Mouse (Mus musculus) embryonic facial prominence, embryonic 10.5 days (tissue): Measurements from ENCODE around the gene Ofcc1. TPM values are rescaled to one million over a fixed set of nuclear protein-coding genes. Genes with fewer than 3 reads are reported as not detected.

Experiments used
- DNase-seq: peaks from one replicate; pipeline ENCODE4 v3.0.0-alpha.2; 2017; ENCODE audit warnings: low spot score
- H3K27ac ChIP-seq: fragments of 300-500 bp; sonication (generic); replicated peaks from 2 replicates; pipeline ENCODE4 v1.5.1; 2016; ENCODE audit warnings: mild to moderate bottlenecking
- H3K27me3 ChIP-seq: fragments of 300-500 bp; sonication (generic); replicated peaks from 2 replicates; pipeline ENCODE4 v1.6.1; 2016; ENCODE audit warnings: low read depth, mild to moderate bottlenecking; ENCODE audit not compliant: poor library complexity, severe bottlenecking
- H3K36me3 ChIP-seq: fragments of 300-500 bp; sonication (generic); replicated peaks from 2 replicates; pipeline ENCODE4 v1.6.1; 2016; ENCODE audit warnings: mild to moderate bottlenecking, moderate library complexity
- H3K4me1 ChIP-seq: fragments of 300-500 bp; sonication (generic); 2 replicates; pipeline ENCODE4 v1.6.1; 2016
- H3K4me3 ChIP-seq: fragments of 300-500 bp; sonication (generic); 2 replicates; pipeline ENCODE4 v1.5.1; 2016; ENCODE audit warnings: mild to moderate bottlenecking, moderate library complexity
- H3K9me3 ChIP-seq: fragments of 300-500 bp; sonication (generic); 2 replicates; pipeline ENCODE4 v1.6.1; 2016; ENCODE audit warnings: mild to moderate bottlenecking
- WGBS: fragments of 180-500 bp; shearing (Covaris S2); methylation state at CpG from one replicate; pipeline ENCODE4 v1.1.7; 2016; 5-methylcytosine and 5-hydroxymethylcytosine counted together
- polyA plus RNA-seq: library from polyadenylated mRNA; unstranded; fragments of >200 nt; fragmentation: Nextera tagmentation; extraction: Ambion mirVana; gene quantifications from 2 replicates; pipeline ENCODE4 v1.2.1, GENCODE M21; 2016

The Ofcc1 gene
- polyA plus RNA-seq, 1 experiment from 2014 or later: not detected

GRCm38 (mm10) chr13:40292891-40293290, 68.4 kb downstream of the Ofcc1 start:
- Histone ChIP-seq H3K36me3 (no peaks in the 10 kb centered on the region), H3K9me3 (no peaks in the 10 kb centered on the region), H3K4me3 (no peak overlapping the region), H3K27me3 (no peaks in the 10 kb centered on the region), H3K27ac (no peak overlapping the region), H3K4me1 (peaks cover 1% of the 10 kb centered on the region; the same call in 1 of the 2 replicates)
- WGBS: 87% methylated on average over 2 of the region's 2 CpGs
- DNase-seq: no peak

DNA sequence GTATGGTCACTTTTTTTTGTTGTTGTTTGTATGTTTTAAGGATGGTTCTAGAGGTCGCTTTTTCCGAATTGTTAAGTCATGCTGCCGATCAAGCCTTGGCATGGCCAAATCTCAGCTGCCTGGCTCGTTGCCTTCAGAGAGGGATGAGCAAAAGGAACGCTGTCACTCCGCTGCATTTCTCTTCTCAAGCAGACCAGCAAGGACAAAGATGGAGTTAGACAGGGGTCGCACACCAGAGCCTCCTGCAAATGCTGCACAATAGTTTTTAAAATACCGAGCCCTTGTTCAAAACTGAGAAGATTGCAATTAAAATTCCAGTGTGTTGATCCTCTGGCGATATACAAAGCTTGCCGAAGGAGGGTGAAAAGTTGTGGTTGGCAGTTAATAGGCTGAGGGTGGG, 70.4 kb downstream of the Ofcc1 start:
- 74% methylated on average over 10 of the region's 10 CpGs for WGBS
- Histone ChIP-seq H3K4me1 (peaks cover 22% of the 10 kb centered on the region), H3K27ac (no peak overlapping the region), H3K9me3 (no peaks in the 10 kb centered on the region), H3K27me3 (no peaks in the 10 kb centered on the region), H3K36me3 (no peaks in the 10 kb centered on the region), H3K4me3 (no peak overlapping the region)
- no peak for DNase-seq

GRCm38 (mm10) chr13:40288650-40289049, 72.6 kb downstream of the Ofcc1 start:
- Histone ChIP-seq H3K9me3 (no peaks in the 10 kb centered on the region), H3K27me3 (peaks cover 5% of the 10 kb centered on the region; the same call in 1 of the 2 replicates), H3K27ac (no peak overlapping the region), H3K4me3 (no peak overlapping the region), H3K4me1 (peaks cover 33% of the 10 kb centered on the region), H3K36me3 (no peaks in the 10 kb centered on the region)
- DNase-seq: no peak
- 74% methylated on average over 4 of the region's 4 CpGs for WGBS

- 0 out of 2 replicates have a peak overlapping the region, but pooled peaks have one; percentile 0 for H3K27ac ChIP-seq
- H3K4me3 ChIP-seq: peak overlapping the region; percentile 39
- H3K36me3 ChIP-seq: no peaks in the 10 kb centered on the region
- 24% methylated on average over 21 of the region's 21 CpGs for WGBS
- peaks cover 33% of the 10 kb centered on the region for H3K4me1 ChIP-seq
- peaks cover 5% of the 10 kb centered on the region; the same call in 1 of the 2 replicates for H3K27me3 ChIP-seq
- H3K9me3 ChIP-seq: no peaks in the 10 kb centered on the region
- peak; percentile 72 for DNase-seq
These were observed 73.8 kb downstream of the Ofcc1 start for GRCm38 (mm10) chr13:40287266-40288002.

- H3K4me3 ChIP-seq: no peak overlapping the region
- no peak overlapping the region for H3K27ac ChIP-seq
- peaks cover 33% of the 10 kb centered on the region for H3K4me1 ChIP-seq
- H3K9me3 ChIP-seq: no peaks in the 10 kb centered on the region
- DNase-seq: no peak
- 69% methylated on average over 15 of the region's 15 CpGs for whole genome bisulfite sequencing
- H3K36me3 ChIP-seq: no peaks in the 10 kb centered on the region
- peaks cover 5% of the 10 kb centered on the region; the same call in 1 of the 2 replicates for H3K27me3 ChIP-seq
These were observed 75.9 kb downstream of the Ofcc1 start for GRCm38 (mm10) chr13:40285234-40285791.

DNA sequence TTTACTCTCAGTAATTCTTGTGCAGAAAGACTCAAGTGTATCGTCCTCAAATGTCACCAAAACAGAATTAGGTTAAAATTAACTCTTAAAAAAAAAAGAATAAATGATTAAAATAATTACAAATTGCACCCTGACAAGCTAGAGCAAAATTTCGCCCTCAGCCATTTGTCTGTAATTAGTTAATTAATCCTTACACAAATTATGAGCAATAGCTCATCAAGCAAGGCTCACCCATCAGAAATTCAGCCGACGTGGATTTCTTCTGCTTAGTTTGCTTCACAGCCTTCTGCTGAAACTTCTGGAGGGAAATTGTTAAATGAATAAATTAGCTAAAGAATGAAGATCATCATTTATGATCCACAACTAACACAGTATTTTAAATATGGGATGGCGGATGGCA, 80.6 kb downstream of the Ofcc1 start:
- DNase-seq: no peak
- Histone ChIP-seq H3K27ac (no peak overlapping the region), H3K4me1 (peaks cover 9% of the 10 kb centered on the region), H3K9me3 (peaks cover 3% of the 10 kb centered on the region; the same call in 1 of the 2 replicates), H3K36me3 (no peaks in the 10 kb centered on the region), H3K27me3 (peaks cover 4% of the 10 kb centered on the region; the same call in 1 of the 2 replicates), H3K4me3 (no peak overlapping the region)
- WGBS: 78% methylated on average over 5 of the region's 5 CpGs

DNA sequence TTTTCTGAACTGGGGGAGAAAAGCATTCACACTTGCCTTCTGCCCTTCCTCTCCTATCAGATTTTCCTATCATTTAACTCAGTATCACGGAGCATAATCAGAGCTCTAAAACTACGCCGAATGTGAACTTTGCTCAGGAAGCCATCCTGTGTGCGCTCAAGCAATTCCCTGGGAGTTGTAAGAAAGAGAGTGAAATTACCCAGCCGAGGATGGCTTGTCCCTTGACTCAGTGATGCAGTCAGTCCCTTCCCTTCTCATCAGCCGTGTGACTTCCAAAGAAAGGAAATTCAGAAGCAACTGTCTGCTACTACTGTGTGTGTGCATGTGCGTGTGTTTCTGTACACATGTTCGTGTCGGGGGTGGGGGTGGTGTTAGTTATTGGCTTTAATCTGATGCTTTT, 93.7 kb downstream of the Ofcc1 start:
- Histone ChIP-seq H3K4me3 (no peak overlapping the region), H3K4me1 (peaks cover 10% of the 10 kb centered on the region), H3K36me3 (no peaks in the 10 kb centered on the region), H3K9me3 (no peaks in the 10 kb centered on the region), H3K27ac (no peak overlapping the region), H3K27me3 (no peaks in the 10 kb centered on the region)
- 89% methylated on average over 9 of the region's 9 CpGs for WGBS
- DNase-seq: no peak

DNA sequence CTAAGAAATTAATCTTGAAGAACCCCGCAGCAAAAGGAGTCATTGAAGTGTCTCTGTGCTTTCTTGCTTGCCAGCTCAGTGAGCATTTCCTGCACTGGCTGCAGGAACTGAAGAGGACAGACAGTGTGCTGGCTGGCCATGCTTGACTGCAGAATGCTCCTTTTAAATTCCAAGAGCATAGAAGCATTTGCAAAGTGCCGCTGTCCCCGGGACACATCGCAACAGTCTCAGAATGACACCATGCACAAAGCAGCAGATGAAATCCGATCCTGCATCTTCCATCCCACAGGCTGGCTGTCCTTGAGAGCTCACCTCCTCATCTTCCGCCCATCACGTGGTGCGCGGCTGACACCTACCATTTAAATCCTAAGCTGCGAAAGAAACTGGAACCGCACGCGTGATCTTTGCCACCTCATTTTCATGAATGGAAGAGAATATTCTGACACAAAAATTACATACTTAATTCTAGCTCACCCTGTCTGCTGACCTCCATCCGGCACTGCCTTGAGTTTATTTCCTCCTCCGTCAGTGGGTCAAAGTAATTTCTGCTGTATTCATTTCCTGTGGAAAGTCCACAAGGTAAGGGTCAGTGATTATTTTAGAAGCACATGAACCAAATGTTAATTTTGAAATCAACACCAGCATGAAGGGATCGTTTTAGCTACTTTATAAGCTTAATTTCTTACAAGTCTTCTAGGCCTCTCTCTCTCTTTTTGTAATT, 98.0 kb downstream of the Ofcc1 start:
- peak; percentile 49 for DNase-seq
- Histone ChIP-seq H3K27me3 (no peaks in the 10 kb centered on the region), H3K36me3 (no peaks in the 10 kb centered on the region)

DNA sequence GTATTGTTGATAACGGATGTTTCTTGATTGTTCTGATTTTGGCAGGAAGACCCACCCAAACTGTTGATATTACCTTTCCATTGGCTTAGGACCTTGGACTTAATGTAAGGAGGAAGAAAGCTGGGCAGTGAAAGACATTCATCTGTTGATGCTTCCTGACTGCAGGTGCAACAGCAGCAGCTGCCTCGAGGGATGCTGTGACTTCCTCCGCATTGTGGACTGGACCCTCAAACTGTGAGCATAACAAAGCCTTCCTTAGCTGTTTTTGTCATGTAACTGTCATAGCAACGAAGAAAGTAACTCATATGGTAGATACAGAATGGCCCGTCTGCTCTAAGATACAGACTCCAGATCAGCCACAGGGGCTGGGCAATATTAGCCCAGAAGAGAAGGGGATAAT, 102.5 kb downstream of the Ofcc1 start:
- Histone ChIP-seq H3K36me3 (no peaks in the 10 kb centered on the region), H3K4me3 (no peak overlapping the region), H3K27me3 (no peaks in the 10 kb centered on the region), H3K4me1 (peaks cover 10% of the 10 kb centered on the region), H3K9me3 (no peaks in the 10 kb centered on the region), H3K27ac (no peak overlapping the region)
- DNase-seq: no peak
- WGBS: 81% methylated on average over 5 of the region's 5 CpGs

More for the DNA sequence above, 98.0 kb downstream of the Ofcc1 start:
- Histone ChIP-seq H3K4me1 (peaks cover 10% of the 10 kb centered on the region), H3K9me3 (no peaks in the 10 kb centered on the region), H3K4me3 (no peak overlapping the region), H3K27ac (no peak overlapping the region)
- WGBS: 60% methylated on average over 16 of the region's 16 CpGs

- Histone ChIP-seq H3K4me1 (no peaks in the 10 kb centered on the region), H3K9me3 (no peaks in the 10 kb centered on the region), H3K27me3 (no peaks in the 10 kb centered on the region), H3K36me3 (no peaks in the 10 kb centered on the region), H3K4me3 (no peak overlapping the region), H3K27ac (no peak overlapping the region)
- WGBS: 80% methylated on average over 6 of the region's 6 CpGs
- no peak for DNase-seq
These were observed 117.4 kb downstream of the Ofcc1 start for GRCm38 (mm10) chr13:40243821-40244220.

- no peak overlapping the region for H3K27ac ChIP-seq
- no peaks in the 10 kb centered on the region for H3K9me3 ChIP-seq
- DNase-seq: no peak
- H3K36me3 ChIP-seq: no peaks in the 10 kb centered on the region
- no peak overlapping the region for H3K4me3 ChIP-seq
- WGBS: 68% methylated on average over 3 of the region's 3 CpGs
- no peaks in the 10 kb centered on the region for H3K27me3 ChIP-seq
- H3K4me1 ChIP-seq: no peaks in the 10 kb centered on the region
These were observed 124.9 kb downstream of the Ofcc1 start for GRCm38 (mm10) chr13:40236356-40236755.

DNA sequence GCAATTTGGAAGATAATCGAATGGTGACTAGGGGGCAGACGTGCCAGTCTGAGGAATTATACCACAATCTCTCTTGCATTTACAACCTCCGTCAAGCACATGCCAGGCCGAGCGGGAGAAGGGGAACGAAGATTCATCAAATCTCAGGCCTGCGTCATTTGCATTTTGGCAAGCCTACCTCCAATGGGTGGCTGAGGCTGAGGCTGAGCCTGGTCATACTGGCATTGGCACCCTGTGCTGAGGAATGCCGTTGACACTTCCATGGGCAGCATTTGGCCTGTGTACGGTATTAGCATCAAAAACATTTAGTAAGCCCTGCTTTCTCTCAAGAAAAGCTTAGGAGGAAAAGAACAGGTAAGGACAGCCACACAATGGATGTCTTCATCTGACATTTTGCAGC, 152.9 kb downstream of the Ofcc1 start:
- Histone ChIP-seq H3K27me3 (peaks cover 4% of the 10 kb centered on the region; the same call in 1 of the 2 replicates), H3K4me3 (no peak overlapping the region)
- WGBS: 87% methylated on average over 9 of the region's 9 CpGs

More for the DNA sequence above, 152.9 kb downstream of the Ofcc1 start:
- Histone ChIP-seq H3K9me3 (no peaks in the 10 kb centered on the region), H3K36me3 (no peaks in the 10 kb centered on the region), H3K4me1 (no peaks in the 10 kb centered on the region; the same call in 1 of the 2 replicates), H3K27ac (no peak overlapping the region)
- no peak for DNase-seq
